Mouse (Mus musculus): ENCODE data around the gene Cmpk1.

- TF ChIP-seq CTCF (conservative IDR thresholded peaks at IDR 0.05; ENCODE audit: insufficient read depth, insufficient read length, low read depth, low read length): no peak
- TF ChIP-seq POLR2A (IDR thresholded peaks at IDR 0.05; ENCODE audit: low read depth, low read length): no peak
Measured at GRCm38 (mm10) chr4:114912705-114913593, 74.1 kb downstream of the Cmpk1 start.

All from kidney, adult 2 months (tissue).